Mouse (Mus musculus): ENCODE measurements around the gene Pdgfa. TPM values are rescaled to one million over a fixed set of nuclear protein-coding genes. Genes with fewer than 3 reads are reported as not detected.

Pdgfa gene
- 26.8 and 28.8 TPM in 2 replicates for polyA plus RNA-seq (2016; fragmentation: Nextera tagmentation; extraction: Ambion mirVana)

GRCm38 (mm10) chr5:138997171-138997788 lies at the start of gene Pdgfa:
Gene Pdgfa (minus strand): TSS chr5:138997370.
- Histone ChIP-seq H3K27me3 (ENCODE audit: low read depth, poor library complexity, severe bottlenecking) (peaks cover 90% of the 10 kb centered on the region), H3K9me3 (replicated peaks) (no peaks in the 10 kb centered on the region), H3K36me3 (no peaks in the 10 kb centered on the region), H3K27ac (peak within 1 kb of the TSS; percentile 81), H3K4me1 (peaks cover 66% of the 10 kb centered on the region), H3K4me3 (peak within 1 kb of the TSS; percentile 70)
- peak; percentile 85 for DNase-seq (ENCODE audit: low spot score)
- WGBS, result 1% methylated on average over 48 of the region's 48 CpGs

- Histone ChIP-seq H3K4me1 (no peaks in the 10 kb centered on the region), H3K27ac (no peak overlapping the region), H3K27me3 (ENCODE audit: low read depth, poor library complexity, severe bottlenecking) (no peaks in the 10 kb centered on the region), H3K36me3 (no peaks in the 10 kb centered on the region), H3K9me3 (replicated peaks) (no peaks in the 10 kb centered on the region), H3K4me3 (no peak overlapping the region)
- WGBS, result 77% methylated on average over 5 of the region's 5 CpGs
- no peak for DNase-seq (ENCODE audit: low spot score)
Observed at GRCm38 (mm10) chr5:139046636-139047035, 49.5 kb upstream of the Pdgfa start.

- H3K27me3 ChIP-seq (ENCODE audit: low read depth, poor library complexity, severe bottlenecking), result no peaks in the 10 kb centered on the region
- no peak for DNase-seq (ENCODE audit: low spot score)
- no peaks in the 10 kb centered on the region for H3K4me1 ChIP-seq
- no peaks in the 10 kb centered on the region for H3K36me3 ChIP-seq
- no peak overlapping the region for H3K27ac ChIP-seq
- H3K4me3 ChIP-seq, result no peak overlapping the region
- no peaks in the 10 kb centered on the region for H3K9me3 ChIP-seq (replicated peaks)
- whole genome bisulfite sequencing, result 74% methylated on average over 4 of the region's 4 CpGs
Observed at GRCm38 (mm10) chr5:139043546-139043945, 46.4 kb upstream of the Pdgfa start.

- 85% methylated on average over 12 of the region's 12 CpGs for WGBS
- H3K4me3 ChIP-seq, result no peak overlapping the region
- H3K27ac ChIP-seq, result no peak overlapping the region
- no peaks in the 10 kb centered on the region for H3K4me1 ChIP-seq
- H3K36me3 ChIP-seq, result no peaks in the 10 kb centered on the region
- H3K27me3 ChIP-seq (ENCODE audit: low read depth, poor library complexity, severe bottlenecking), result no peaks in the 10 kb centered on the region
- DNase-seq (ENCODE audit: low spot score), result no peak
- H3K9me3 ChIP-seq (replicated peaks), result no peaks in the 10 kb centered on the region
Observed at GRCm38 (mm10) chr5:139042299-139042698, 45.1 kb upstream of the Pdgfa start.

- Histone ChIP-seq H3K4me3 (no peak overlapping the region), H3K4me1 (peaks cover 24% of the 10 kb centered on the region), H3K27ac (no peak overlapping the region), H3K36me3 (no peaks in the 10 kb centered on the region), H3K9me3 (replicated peaks) (no peaks in the 10 kb centered on the region), H3K27me3 (ENCODE audit: low read depth, poor library complexity, severe bottlenecking) (no peaks in the 10 kb centered on the region)
- no peak for DNase-seq (ENCODE audit: low spot score)
- 82% methylated on average over 2 of the region's 2 CpGs for WGBS
Observed at GRCm38 (mm10) chr5:139035171-139035570, 38.0 kb upstream of the Pdgfa start.

- Histone ChIP-seq H3K36me3 (no peaks in the 10 kb centered on the region), H3K9me3 (replicated peaks) (no peaks in the 10 kb centered on the region), H3K4me3 (no peak overlapping the region), H3K27ac (peak overlapping the region; percentile 74), H3K4me1 (peaks cover 24% of the 10 kb centered on the region), H3K27me3 (ENCODE audit: low read depth, poor library complexity, severe bottlenecking) (no peaks in the 10 kb centered on the region)
- DNase-seq (ENCODE audit: low spot score), result no peak
- 34% methylated on average over 6 of the region's 6 CpGs for WGBS
Observed at GRCm38 (mm10) chr5:139034746-139035145, 37.6 kb upstream of the Pdgfa start.

GRCm38 (mm10) chr5:139033406-139034317 lies 36.5 kb upstream of the Pdgfa start:
- Histone ChIP-seq H3K36me3 (no peaks in the 10 kb centered on the region), H3K4me3 (no peak overlapping the region), H3K27ac (peak overlapping the region; percentile 74), H3K9me3 (replicated peaks) (no peaks in the 10 kb centered on the region), H3K4me1 (peaks cover 24% of the 10 kb centered on the region), H3K27me3 (ENCODE audit: low read depth, poor library complexity, severe bottlenecking) (no peaks in the 10 kb centered on the region)
- 50% methylated on average over 14 of the region's 14 CpGs for WGBS
- no peak for DNase-seq (ENCODE audit: low spot score)

GRCm38 (mm10) chr5:139027603-139028002 lies 30.4 kb upstream of the Pdgfa start:
- H3K27ac ChIP-seq, result no peak overlapping the region
- no peaks in the 10 kb centered on the region for H3K9me3 ChIP-seq (replicated peaks)
- peaks cover 9% of the 10 kb centered on the region for H3K4me1 ChIP-seq
- H3K4me3 ChIP-seq, result no peak overlapping the region
- WGBS, result 56% methylated on average over 15 of the region's 15 CpGs
- DNase-seq (ENCODE audit: low spot score), result no peak
- no peaks in the 10 kb centered on the region for H3K27me3 ChIP-seq (ENCODE audit: low read depth, poor library complexity, severe bottlenecking)
- no peaks in the 10 kb centered on the region for H3K36me3 ChIP-seq

- H3K27ac ChIP-seq, result no peak overlapping the region
- DNase-seq (ENCODE audit: low spot score), result no peak
- WGBS, result 55% methylated on average over 12 of the region's 12 CpGs
- H3K36me3 ChIP-seq, result no peaks in the 10 kb centered on the region
- no peak overlapping the region for H3K4me3 ChIP-seq
- no peaks in the 10 kb centered on the region for H3K9me3 ChIP-seq (replicated peaks)
- peaks cover 9% of the 10 kb centered on the region for H3K4me1 ChIP-seq
- H3K27me3 ChIP-seq (ENCODE audit: low read depth, poor library complexity, severe bottlenecking), result no peaks in the 10 kb centered on the region
Observed at GRCm38 (mm10) chr5:139024351-139025105, 27.4 kb upstream of the Pdgfa start.

GRCm38 (mm10) chr5:139020595-139020994 lies 23.4 kb upstream of the Pdgfa start:
- Histone ChIP-seq H3K36me3 (no peaks in the 10 kb centered on the region), H3K4me3 (no peak overlapping the region), H3K4me1 (no peaks in the 10 kb centered on the region), H3K27me3 (ENCODE audit: low read depth, poor library complexity, severe bottlenecking) (no peaks in the 10 kb centered on the region), H3K27ac (no peak overlapping the region), H3K9me3 (replicated peaks) (no peaks in the 10 kb centered on the region)
- WGBS, result 77% methylated on average over 6 of the region's 6 CpGs
- no peak for DNase-seq (ENCODE audit: low spot score)

- DNase-seq (ENCODE audit: low spot score), result no peak
- WGBS, result 78% methylated on average over 15 of the region's 15 CpGs
- Histone ChIP-seq H3K4me1 (no peaks in the 10 kb centered on the region), H3K27me3 (ENCODE audit: low read depth, poor library complexity, severe bottlenecking) (no peaks in the 10 kb centered on the region), H3K9me3 (replicated peaks) (no peaks in the 10 kb centered on the region), H3K27ac (no peak overlapping the region), H3K36me3 (no peaks in the 10 kb centered on the region), H3K4me3 (no peak overlapping the region)
Observed at GRCm38 (mm10) chr5:139017371-139018124, 20.4 kb upstream of the Pdgfa start.

GRCm38 (mm10) chr5:139015097-139015496 lies 17.9 kb upstream of the Pdgfa start:
- Histone ChIP-seq H3K27ac (no peak overlapping the region), H3K4me1 (no peaks in the 10 kb centered on the region), H3K4me3 (no peak overlapping the region), H3K36me3 (no peaks in the 10 kb centered on the region), H3K9me3 (replicated peaks) (no peaks in the 10 kb centered on the region), H3K27me3 (ENCODE audit: low read depth, poor library complexity, severe bottlenecking) (no peaks in the 10 kb centered on the region)
- whole genome bisulfite sequencing, result 82% methylated on average over 3 of the region's 3 CpGs
- DNase-seq (ENCODE audit: low spot score), result no peak

All from limb, embryonic 10.5 days (tissue).